Mouse (Mus musculus) MEL (cell line): ENCODE measurements around the gene Nepn. TPM values are rescaled to one million over a fixed set of nuclear protein-coding genes. Genes with fewer than 3 reads are reported as not detected.

Experiments used
- DNase-seq: peaks from one replicate; pipeline ENCODE4 v3.0.0; 2011; ENCODE audit warnings: low read depth, low spot score
- H3K27ac ChIP-seq: 2 replicates; pipeline ENCODE4 v1.5.1; 2012; ENCODE audit warnings: low read depth, mild to moderate bottlenecking, control low read depth, low read length, moderate library complexity; ENCODE audit not compliant: control insufficient read depth
- H3K27me3 ChIP-seq, 2 experiments: fragments of 150-350 bp in 1 of 2; sonication (generic) in 1 of 2; 2 replicates each; pipeline ENCODE4 v1.6.1; 2012; ENCODE audit warnings: low read length in 2 of 2, mild to moderate bottlenecking in 2 of 2, improper control_type of control experiment in 1 of 2, moderate library complexity in 1 of 2; ENCODE audit not compliant: insufficient read depth in 2 of 2, control insufficient read depth in 1 of 2
- H3K36me3 ChIP-seq, 2 experiments: 2 replicates each; pipeline ENCODE4 v1.6.1; 2012 to 2014; ENCODE audit warnings: low read length in 2 of 2, improper control_type of control experiment in 1 of 2, inconsistent platforms in 1 of 2, mild to moderate bottlenecking in 1 of 2; ENCODE audit not compliant: insufficient read depth in 2 of 2, control insufficient read depth in 1 of 2
- H3K4me1 ChIP-seq, 2 experiments: fragments of 150-350 bp in 1 of 2; sonication (generic) in 1 of 2; 2 replicates each; pipeline ENCODE4 v1.6.1; 2012; ENCODE audit warnings: low read length in 2 of 2, improper control_type of control experiment in 1 of 2, mild to moderate bottlenecking in 1 of 2; ENCODE audit not compliant: insufficient read depth in 2 of 2, control insufficient read depth in 1 of 2
- H3K4me3 ChIP-seq, 2 experiments: fragments of 150-350 bp in 1 of 2; sonication (generic) in 1 of 2; 2 replicates each; pipeline ENCODE4 v1.5.1; 2012; ENCODE audit warnings: low read depth in 2 of 2, low read length in 2 of 2, mild to moderate bottlenecking in 2 of 2, moderate library complexity in 2 of 2, control low read depth in 1 of 2, improper control_type of control experiment in 1 of 2; ENCODE audit not compliant: control insufficient read depth in 1 of 2, insufficient read depth in 1 of 2
- H3K79me2 ChIP-seq: 2 replicates; pipeline ENCODE4 v1.6.1; 2012; ENCODE audit warnings: mild to moderate bottlenecking, low read length, moderate library complexity; ENCODE audit not compliant: control insufficient read depth, poor library complexity, insufficient read depth
- H3K9ac ChIP-seq: 2 replicates; pipeline ENCODE4 v1.6.1; 2012; ENCODE audit warnings: low read depth, mild to moderate bottlenecking, control low read depth, low read length, moderate library complexity; ENCODE audit not compliant: control insufficient read depth, poor library complexity, severe bottlenecking
- H3K9me3 ChIP-seq: fragments of 150-350 bp; sonication (generic); replicated peaks from 2 replicates; pipeline ENCODE4 v1.6.1; 2012; ENCODE audit warnings: mild to moderate bottlenecking, low read length, improper control_type of control experiment, moderate library complexity; ENCODE audit not compliant: insufficient read depth
- BHLHE40 ChIP-seq: IDR thresholded peaks from 2 replicates; pipeline ENCODE4 v1.6.1; 2012; ENCODE audit warnings: low read depth, mild to moderate bottlenecking, inconsistent platforms, low read length, improper control_type of control experiment, borderline replicate concordance
- CHD2 ChIP-seq: IDR thresholded peaks from 2 replicates; pipeline ENCODE4 v1.6.1; 2011; ENCODE audit warnings: low read length, improper control_type of control experiment
- E2F4 ChIP-seq: IDR thresholded peaks from 2 replicates; pipeline ENCODE4 v1.6.1; 2011; ENCODE audit warnings: low read depth, low read length, improper control_type of control experiment, borderline replicate concordance
- ELF1 ChIP-seq: IDR thresholded peaks from 2 replicates; pipeline ENCODE4 v1.6.1; 2014; ENCODE audit warnings: low read depth, mild to moderate bottlenecking, inconsistent platforms, low read length, improper control_type of control experiment, moderate library complexity
- EP300 ChIP-seq, 2 experiments: IDR thresholded peaks; 2 replicates each; pipeline ENCODE4 v1.6.1; 2011; ENCODE audit warnings: improper control_type of control experiment in 2 of 2, low read length in 2 of 2, low read depth in 1 of 2, mild to moderate bottlenecking in 1 of 2
- ETS1 ChIP-seq: IDR thresholded peaks from 2 replicates; pipeline ENCODE4 v1.6.1; 2012; ENCODE audit warnings: low read depth, mild to moderate bottlenecking, inconsistent platforms, low read length, improper control_type of control experiment, moderate library complexity
- GABPA ChIP-seq: IDR thresholded peaks from 2 replicates; pipeline ENCODE4 v1.6.1; 2012; ENCODE audit warnings: low read depth, mild to moderate bottlenecking, inconsistent platforms, low read length, improper control_type of control experiment, moderate library complexity
- HCFC1 ChIP-seq: IDR thresholded peaks from 2 replicates; pipeline ENCODE4 v1.6.1; 2012; ENCODE audit warnings: low read depth, mild to moderate bottlenecking, inconsistent platforms, low read length, improper control_type of control experiment, moderate library complexity
- JUND ChIP-seq: IDR thresholded peaks from 2 replicates; pipeline ENCODE4 v1.6.1; 2011; ENCODE audit warnings: low read depth, mild to moderate bottlenecking, improper control_type of control experiment, low read length
- MAX ChIP-seq: IDR thresholded peaks from 2 replicates; pipeline ENCODE4 v1.6.1; 2011; ENCODE audit warnings: low read length, improper control_type of control experiment
- MEF2A ChIP-seq: IDR thresholded peaks from 2 replicates; pipeline ENCODE4 v1.6.1; 2014; ENCODE audit warnings: low read depth, mild to moderate bottlenecking, inconsistent platforms, low read length, improper control_type of control experiment; ENCODE audit not compliant: poor library complexity, insufficient replicate concordance, severe bottlenecking; ENCODE audit errors: extremely low read depth
- MXI1 ChIP-seq: IDR thresholded peaks from 2 replicates; pipeline ENCODE4 v1.6.1; 2011; ENCODE audit warnings: mild to moderate bottlenecking, low read depth, low read length, improper control_type of control experiment
- MYB ChIP-seq: IDR thresholded peaks from 2 replicates; pipeline ENCODE4 v1.6.1; 2011; ENCODE audit warnings: mild to moderate bottlenecking, low read depth, low read length, improper control_type of control experiment
- MYC ChIP-seq: IDR thresholded peaks from 2 replicates; pipeline ENCODE4 v1.6.1; 2011; ENCODE audit warnings: low read depth, mild to moderate bottlenecking, low read length, improper control_type of control experiment, moderate library complexity
- NELFE ChIP-seq: IDR thresholded peaks from 2 replicates; pipeline ENCODE4 v1.6.1; 2011; ENCODE audit warnings: low read depth, low read length, improper control_type of control experiment
- NRF1 ChIP-seq: IDR thresholded peaks from 2 replicates; pipeline ENCODE4 v1.6.1; 2014; ENCODE audit warnings: low read depth, mild to moderate bottlenecking, inconsistent platforms, low read length, improper control_type of control experiment, moderate library complexity; ENCODE audit not compliant: poor library complexity, insufficient read depth, severe bottlenecking
- POLR2A ChIP-seq, 2 experiments: IDR thresholded peaks; 2 replicates each; pipeline ENCODE4 v1.6.1; 2011 to 2012; ENCODE audit warnings: low read length in 2 of 2, mild to moderate bottlenecking in 2 of 2, control low read depth in 1 of 2, improper control_type of control experiment in 1 of 2, low read depth in 1 of 2, moderate library complexity in 1 of 2; ENCODE audit not compliant: control insufficient read depth in 1 of 2, insufficient read depth in 1 of 2, poor library complexity in 1 of 2
- POLR2AphosphoS2 ChIP-seq: IDR thresholded peaks from 2 replicates; pipeline ENCODE4 v1.6.1; 2011; ENCODE audit warnings: low read length, improper control_type of control experiment
- POLR2AphosphoS5 ChIP-seq: IDR thresholded peaks from 2 replicates; pipeline ENCODE4 v1.6.1; 2012; ENCODE audit warnings: low read depth, borderline replicate concordance, mild to moderate bottlenecking, inconsistent platforms, low read length, moderate library complexity, mixed read lengths
- RAD21 ChIP-seq: IDR thresholded peaks from 2 replicates; pipeline ENCODE4 v1.6.1; 2011; ENCODE audit warnings: mild to moderate bottlenecking, low read depth, low read length, improper control_type of control experiment
- RCOR1 ChIP-seq: IDR thresholded peaks from 2 replicates; pipeline ENCODE4 v1.6.1; 2012; ENCODE audit warnings: low read depth, mild to moderate bottlenecking, inconsistent platforms, low read length, improper control_type of control experiment
- SIN3A ChIP-seq: IDR thresholded peaks from 2 replicates; pipeline ENCODE4 v1.6.1; 2012; ENCODE audit warnings: low read length, improper control_type of control experiment, inconsistent platforms
- SMC3 ChIP-seq: IDR thresholded peaks from 2 replicates; pipeline ENCODE4 v1.6.1; 2011; ENCODE audit warnings: low read depth, low read length, improper control_type of control experiment
- TAL1 ChIP-seq: IDR thresholded peaks from 2 replicates; pipeline ENCODE4 v1.6.1; 2012; ENCODE audit warnings: mild to moderate bottlenecking, inconsistent platforms, low read length, moderate library complexity, mixed read lengths
- TBP ChIP-seq: IDR thresholded peaks from 2 replicates; pipeline ENCODE4 v1.8.0; 2011; ENCODE audit warnings: low read depth, low read length, improper control_type of control experiment
- TCF12 ChIP-seq: IDR thresholded peaks from 2 replicates; pipeline ENCODE4 v1.6.1; 2014; ENCODE audit warnings: low read depth, mild to moderate bottlenecking, inconsistent platforms, low read length, improper control_type of control experiment, moderate library complexity
- USF1 ChIP-seq: IDR thresholded peaks from 2 replicates; pipeline ENCODE4 v1.6.1; 2014; ENCODE audit warnings: low read depth, mild to moderate bottlenecking, inconsistent platforms, low read length, improper control_type of control experiment, moderate library complexity
- USF2 ChIP-seq, 2 experiments: IDR thresholded peaks; 2 replicates each; pipeline ENCODE4 v1.6.1; 2011 to 2012; ENCODE audit warnings: improper control_type of control experiment in 2 of 2, low read length in 2 of 2, borderline replicate concordance in 1 of 2, inconsistent platforms in 1 of 2, low read depth in 1 of 2, mild to moderate bottlenecking in 1 of 2; ENCODE audit not compliant: insufficient read depth in 1 of 2
- ZC3H11A ChIP-seq: IDR thresholded peaks from 2 replicates; pipeline ENCODE4 v1.6.1; 2012; ENCODE audit warnings: low read depth, mild to moderate bottlenecking, inconsistent platforms, low read length, improper control_type of control experiment
- ZMIZ1 ChIP-seq: IDR thresholded peaks from 2 replicates; pipeline ENCODE4 v1.6.1; 2012; ENCODE audit warnings: low read depth, mild to moderate bottlenecking, inconsistent platforms, low read length, improper control_type of control experiment, moderate library complexity
- ZNF384 ChIP-seq: IDR thresholded peaks from 2 replicates; pipeline ENCODE4 v1.6.1; 2012; ENCODE audit warnings: low read depth, mild to moderate bottlenecking, inconsistent platforms, low read length, improper control_type of control experiment
- polyA plus RNA-seq, 2 experiments: library from polyadenylated mRNA; stranded (reverse) in 1 of 2; unstranded in 1 of 2; fragments of >175 nt in 1 of 2; fragments of >200 nt in 1 of 2; gene quantifications; 2 replicates each; pipeline versions ENCODE4 v1.2.1 to v1.2.4; 2012; ENCODE audit warnings: low replicate concordance in 2 of 2, low read depth in 1 of 2; ENCODE audit not compliant: insufficient read length in 2 of 2, insufficient read depth in 1 of 2, missing spikeins in 1 of 2
- total RNA-seq: library from RNA; depleted of rRNA; stranded (reverse); fragments of 300-350 nt; gene quantifications from 2 replicates; pipeline ENCODE4 v1.2.3, GENCODE M21; 2012

The Nepn gene
- total and polyA plus RNA-seq, 3 experiments: 0.12 to 0.17 TPM; not detected in 1

- TF ChIP-seq ETS1 (no peak), BHLHE40 (no peak), RCOR1 (no peak), ZC3H11A (no peak), USF2 (IDR thresholded peaks at IDR 0.05; ENCODE audit: borderline replicate concordance in 1 of 2, insufficient read depth in 1 of 2, low read depth in 1 of 2, low read length in 2 of 2) (no peak), MYC (no peak), CHD2 (no peak), SIN3A (no peak)
Observed at GRCm38 (mm10) chr10:52389438-52389837, 666 bp downstream of the Nepn start.

GRCm38 (mm10) chr10:52391208-52391607, 2.4 kb downstream of the Nepn start:
- Histone ChIP-seq H3K27ac (no peak overlapping the region), H3K4me3 (no peak overlapping the region), H3K9me3 (no peaks in the 10 kb centered on the region), H3K27me3 (no peaks in the 10 kb centered on the region), H3K79me2 (no peaks in the 10 kb centered on the region), H3K9ac (no peak overlapping the region), H3K4me1 (peaks cover 7 to 18% of the 10 kb centered on the region in 2 experiments), H3K36me3 (peaks cover 0 to 21% of the 10 kb centered on the region in 2 experiments; a peak in 2 of 4 replicates)
- no peak for DNase-seq
- TF ChIP-seq ELF1: no peak
- no peak for TF ChIP-seq TCF12
- TF ChIP-seq MXI1: no peak
- no peak for TF ChIP-seq USF1
- peak; percentile 85 for TF ChIP-seq RCOR1
- 0 out of 2 replicates have a peak, but pooled peaks have one; percentile 27 for TF ChIP-seq SIN3A
- TF ChIP-seq ZC3H11A: no peak
- TF ChIP-seq SMC3: no peak
- TF ChIP-seq NELFE: no peak
- no peak for TF ChIP-seq POLR2A (IDR thresholded peaks at IDR 0.05; ENCODE audit: control insufficient read depth in 1 of 2, insufficient read depth in 1 of 2, low read depth in 1 of 2, low read length in 2 of 2, poor library complexity in 1 of 2)
- TF ChIP-seq HCFC1: no peak
- TF ChIP-seq BHLHE40: 0 out of 2 replicates have a peak, but pooled peaks have one; percentile 20
- TF ChIP-seq E2F4: no peak
- no peak for TF ChIP-seq JUND
- TF ChIP-seq POLR2AphosphoS5: no peak
- no peak for TF ChIP-seq NRF1
- no peak for TF ChIP-seq POLR2AphosphoS2
- TF ChIP-seq EP300 (IDR thresholded peaks at IDR 0.05; ENCODE audit: low read depth in 1 of 2, low read length in 2 of 2): peak; percentile 64 to 74
- no peak for TF ChIP-seq TBP
- no peak for TF ChIP-seq ZNF384
- no peak for TF ChIP-seq CHD2
- no peak for TF ChIP-seq TAL1
- no peak for TF ChIP-seq ZMIZ1
- TF ChIP-seq ETS1: peak; percentile 44; the same call in 1 of the 2 replicates
- TF ChIP-seq GABPA: no peak
- TF ChIP-seq RAD21: no peak
- peak; percentile 56; the same call in 1 of the 2 replicates for TF ChIP-seq MEF2A
- no peak for TF ChIP-seq MYB
- TF ChIP-seq MAX: no peak

More at GRCm38 (mm10) chr10:52389438-52389837, 666 bp downstream of the Nepn start:
- Histone ChIP-seq H3K4me3 (no peak overlapping the region), H3K4me1 (peaks cover 7 to 18% of the 10 kb centered on the region in 2 experiments), H3K79me2 (no peaks in the 10 kb centered on the region), H3K27ac (no peak overlapping the region), H3K9me3 (no peaks in the 10 kb centered on the region), H3K27me3 (no peaks in the 10 kb centered on the region), H3K9ac (no peak overlapping the region), H3K36me3 (peaks cover 0 to 21% of the 10 kb centered on the region in 2 experiments; a peak in 2 of 4 replicates)
- DNase-seq: no peak
